Mouse (Mus musculus) kidney, adult 2 months (tissue): ENCODE data around the gene Cacna1d. TPM values are rescaled to one million over a fixed set of nuclear protein-coding genes. Genes with fewer than 3 reads are reported as not detected.

Experiments used
- DNase-seq: peaks from one replicate; pipeline ENCODE4 v3.0.0; 2021
- H3K27ac ChIP-seq: fragments of 200-500 bp; 2 replicates; pipeline ENCODE4 v1.5.1; 2012; ENCODE audit warnings: low read depth, low read length, control low read depth, inconsistent platforms; ENCODE audit not compliant: insufficient read depth
- H3K27me3 ChIP-seq: fragments of 200-500 bp; replicated peaks from 2 replicates; pipeline ENCODE4 v1.6.1; 2012; ENCODE audit warnings: mild to moderate bottlenecking, moderate library complexity, low read length, inconsistent platforms; ENCODE audit not compliant: control insufficient read depth, insufficient read depth
- H3K36me3 ChIP-seq: fragments of 200-500 bp; 2 replicates; pipeline ENCODE4 v1.6.1; 2012; ENCODE audit warnings: mild to moderate bottlenecking, moderate library complexity, low read length, inconsistent platforms; ENCODE audit not compliant: control insufficient read depth, insufficient read depth
- H3K4me1 ChIP-seq: fragments of 200-500 bp; 2 replicates; pipeline ENCODE4 v1.6.1; 2011; ENCODE audit warnings: low read length; ENCODE audit not compliant: control insufficient read depth, insufficient read depth
- H3K4me3 ChIP-seq: fragments of 200-500 bp; 2 replicates; pipeline ENCODE4 v1.5.1; 2011; ENCODE audit warnings: mild to moderate bottlenecking, low read depth, low read length, control low read depth; ENCODE audit not compliant: insufficient read depth
- CTCF ChIP-seq: fragments of 200-500 bp; conservative IDR thresholded peaks from 2 replicates; pipeline ENCODE4 v1.5.1; 2011; ENCODE audit warnings: low read depth, mild to moderate bottlenecking, control low read depth, low read length, moderate library complexity, mixed read lengths; ENCODE audit not compliant: insufficient read depth, insufficient read length
- POLR2A ChIP-seq: fragments of 200-500 bp; IDR thresholded peaks from one replicate; pipeline ENCODE4 v1.6.1; 2011; ENCODE audit warnings: low read depth, low read length, control low read depth
- WGBS: fragments of 180-500 bp; shearing (Covaris S2); methylation state at CpG from one replicate; pipeline ENCODE4 v1.1.7; 2018; 5-methylcytosine and 5-hydroxymethylcytosine counted together
- polyA plus RNA-seq: library from polyadenylated mRNA; depleted of rRNA; stranded (reverse); fragments of >200 nt; gene quantifications from 2 replicates; pipeline ENCODE4 v1.2.3, GENCODE M21; 2012

Cacna1d gene
- polyA plus RNA-seq, 1 experiment = 4.0 TPM

GRCm38 (mm10) chr14:30247606-30248005 is 243.6 kb downstream of the Cacna1d start:
- DNase-seq = no peak
- Histone ChIP-seq H3K4me1 (no peaks in the 10 kb centered on the region), H3K27me3 (no peaks in the 10 kb centered on the region), H3K36me3 (no peaks in the 10 kb centered on the region), H3K27ac (no peak overlapping the region), H3K4me3 (no peak overlapping the region)
- WGBS = 84% methylated on average over 4 of the region's 4 CpGs
- TF ChIP-seq POLR2A (no peak), CTCF (no peak)

GRCm38 (mm10) chr14:30244776-30245175 is 246.5 kb downstream of the Cacna1d start:
- no peak overlapping the region for H3K27ac ChIP-seq
- DNase-seq = no peak
- H3K27me3 ChIP-seq = no peaks in the 10 kb centered on the region
- H3K36me3 ChIP-seq = no peaks in the 10 kb centered on the region
- H3K4me3 ChIP-seq = no peak overlapping the region
- 85% methylated on average over 5 of the region's 5 CpGs for WGBS
- H3K4me1 ChIP-seq = no peaks in the 10 kb centered on the region
- no peak for TF ChIP-seq POLR2A
- no peak for TF ChIP-seq CTCF

DNA sequence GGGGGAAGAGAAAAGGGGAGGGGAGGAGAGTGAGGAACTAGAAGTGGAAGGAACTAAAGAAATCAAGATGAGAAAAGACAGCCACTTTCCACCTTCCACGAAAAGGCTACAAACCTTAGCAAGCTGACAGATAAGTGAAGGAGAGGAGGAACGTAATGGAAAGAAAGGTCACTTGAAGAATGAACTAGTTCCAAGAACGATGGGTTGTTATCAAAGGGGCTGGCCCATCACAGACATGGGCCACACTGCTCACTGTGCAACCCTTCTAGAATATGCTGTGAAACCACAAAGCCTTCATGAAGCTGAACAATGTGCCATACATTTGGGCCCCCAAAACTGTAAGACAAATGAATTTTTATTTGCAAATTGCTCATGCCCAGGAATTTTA is 248.4 kb downstream of the Cacna1d start:
- no peaks in the 10 kb centered on the region for H3K36me3 ChIP-seq
- no peak overlapping the region for H3K27ac ChIP-seq
- no peak overlapping the region for H3K4me3 ChIP-seq
- no peaks in the 10 kb centered on the region for H3K4me1 ChIP-seq
- WGBS = 81% methylated on average over 3 of the region's 3 CpGs
- TF ChIP-seq CTCF (no peak), POLR2A (no peak)
- no peaks in the 10 kb centered on the region for H3K27me3 ChIP-seq
- DNase-seq = no peak

DNA sequence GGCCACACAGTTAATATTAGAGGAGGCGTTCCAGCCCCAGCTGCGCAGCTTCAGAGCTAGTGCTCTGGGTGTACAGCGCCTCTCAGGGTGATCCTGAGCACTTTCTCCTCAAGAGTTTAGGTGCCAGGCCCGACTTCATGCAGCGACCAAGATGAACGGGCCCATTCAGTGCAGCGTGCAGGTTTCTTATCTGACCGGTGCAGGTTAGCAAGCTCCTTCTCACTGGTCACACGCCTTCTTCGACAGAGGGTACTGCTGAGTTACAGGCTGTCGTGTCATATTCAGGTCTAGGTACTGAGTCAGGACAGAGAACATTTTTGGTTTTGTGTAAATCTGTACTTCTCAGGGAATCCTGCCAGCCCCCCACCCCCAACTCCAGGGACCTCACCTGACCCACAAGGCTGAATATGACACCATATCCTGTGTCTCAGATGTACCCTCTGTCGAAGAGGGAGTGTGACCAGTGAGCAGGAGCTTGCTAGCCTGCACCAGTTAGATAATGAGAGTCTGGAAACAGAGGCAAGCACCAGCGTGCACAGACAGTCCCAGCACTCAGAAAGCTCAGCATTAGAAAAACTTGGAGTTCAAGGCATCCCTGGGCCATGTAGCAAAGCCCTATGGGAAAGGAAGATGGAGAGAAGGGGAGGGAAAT is 249.0 kb downstream of the Cacna1d start:
- no peaks in the 10 kb centered on the region for H3K36me3 ChIP-seq
- no peak for DNase-seq
- H3K27me3 ChIP-seq = no peaks in the 10 kb centered on the region
- 83% methylated on average over 13 of the region's 13 CpGs for WGBS
- TF ChIP-seq CTCF (no peak), POLR2A (no peak)
- no peaks in the 10 kb centered on the region for H3K4me1 ChIP-seq
- H3K4me3 ChIP-seq = no peak overlapping the region
- H3K27ac ChIP-seq = no peak overlapping the region

DNA sequence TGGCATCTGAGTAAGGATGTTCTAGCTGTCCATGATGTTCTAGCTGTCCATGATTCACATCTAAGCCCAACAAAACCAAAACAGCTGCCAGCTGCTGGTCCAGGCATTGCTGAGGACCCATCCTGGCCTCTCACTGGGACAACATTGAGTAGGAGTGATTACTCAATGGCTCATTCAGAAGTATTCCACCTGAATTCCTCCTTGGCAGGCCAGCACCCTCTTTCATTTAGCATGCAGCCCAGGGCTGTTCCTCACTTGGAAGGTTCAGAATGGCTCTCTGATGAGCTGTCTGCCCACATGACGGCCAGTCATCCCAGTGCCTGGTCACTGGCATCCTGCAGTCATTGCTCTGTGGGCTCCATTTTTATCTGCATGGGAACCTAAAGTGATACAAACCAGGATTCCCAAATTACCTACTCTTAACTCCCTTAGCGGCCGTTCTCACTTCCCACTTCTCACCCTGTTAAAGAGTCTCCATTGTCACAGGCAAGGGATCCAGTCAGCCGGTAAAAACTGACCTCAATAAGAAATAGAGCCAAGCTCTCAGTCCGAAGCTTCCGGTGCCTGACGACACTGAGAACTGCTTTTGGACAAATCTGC is 250.2 kb downstream of the Cacna1d start:
- DNase-seq = no peak
- 76% methylated on average over 7 of the region's 7 CpGs for WGBS
- H3K27me3 ChIP-seq = no peaks in the 10 kb centered on the region
- H3K4me1 ChIP-seq = no peaks in the 10 kb centered on the region
- H3K36me3 ChIP-seq = no peaks in the 10 kb centered on the region
- no peak overlapping the region for H3K27ac ChIP-seq
- H3K4me3 ChIP-seq = no peak overlapping the region
- no peak for TF ChIP-seq POLR2A
- no peak for TF ChIP-seq CTCF

- Histone ChIP-seq H3K4me3 (no peak overlapping the region), H3K27me3 (no peaks in the 10 kb centered on the region), H3K27ac (no peak overlapping the region), H3K4me1 (no peaks in the 10 kb centered on the region), H3K36me3 (no peaks in the 10 kb centered on the region)
- 91% methylated on average over 5 of the region's 5 CpGs for WGBS
- TF ChIP-seq CTCF (no peak), POLR2A (no peak)
- DNase-seq = no peak
Observed at GRCm38 (mm10) chr14:30238807-30239206, 252.4 kb downstream of the Cacna1d start.

GRCm38 (mm10) chr14:30225161-30225560 is 266.1 kb downstream of the Cacna1d start:
- no peak for DNase-seq
- H3K27ac ChIP-seq = no peak overlapping the region
- WGBS = 70% methylated on average over 5 of the region's 5 CpGs

More at GRCm38 (mm10) chr14:30225161-30225560, 266.1 kb downstream of the Cacna1d start:
- no peaks in the 10 kb centered on the region for H3K27me3 ChIP-seq
- H3K4me3 ChIP-seq = no peak overlapping the region
- H3K36me3 ChIP-seq = no peaks in the 10 kb centered on the region
- no peak for TF ChIP-seq POLR2A
- no peak for TF ChIP-seq CTCF
- H3K4me1 ChIP-seq = no peaks in the 10 kb centered on the region
